Mouse (Mus musculus): ENCODE results near the gene Pde1c.

Gene Pde1c

DNA sequence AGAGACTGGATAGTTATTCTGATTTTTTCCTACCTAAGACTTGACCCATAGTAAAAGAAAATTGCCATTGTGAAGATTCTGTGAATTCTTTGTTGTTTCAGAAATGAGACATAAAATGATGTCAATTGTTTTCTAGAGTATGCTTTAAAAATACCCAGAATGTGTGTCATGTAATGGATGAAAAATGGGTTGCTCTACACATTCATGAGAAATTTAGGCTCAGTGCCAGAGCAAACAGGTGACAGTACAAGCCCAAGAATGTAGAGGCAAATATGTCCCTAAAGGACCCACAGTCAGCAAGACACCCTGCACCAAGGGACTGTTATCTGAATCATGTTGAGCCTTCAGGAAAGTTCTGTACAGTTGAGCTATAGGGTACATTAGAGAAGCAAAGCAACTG is 500.4 kb downstream of the Pde1c start:
- DNase-seq (ENCODE audit: low read depth), result no peak

DNA sequence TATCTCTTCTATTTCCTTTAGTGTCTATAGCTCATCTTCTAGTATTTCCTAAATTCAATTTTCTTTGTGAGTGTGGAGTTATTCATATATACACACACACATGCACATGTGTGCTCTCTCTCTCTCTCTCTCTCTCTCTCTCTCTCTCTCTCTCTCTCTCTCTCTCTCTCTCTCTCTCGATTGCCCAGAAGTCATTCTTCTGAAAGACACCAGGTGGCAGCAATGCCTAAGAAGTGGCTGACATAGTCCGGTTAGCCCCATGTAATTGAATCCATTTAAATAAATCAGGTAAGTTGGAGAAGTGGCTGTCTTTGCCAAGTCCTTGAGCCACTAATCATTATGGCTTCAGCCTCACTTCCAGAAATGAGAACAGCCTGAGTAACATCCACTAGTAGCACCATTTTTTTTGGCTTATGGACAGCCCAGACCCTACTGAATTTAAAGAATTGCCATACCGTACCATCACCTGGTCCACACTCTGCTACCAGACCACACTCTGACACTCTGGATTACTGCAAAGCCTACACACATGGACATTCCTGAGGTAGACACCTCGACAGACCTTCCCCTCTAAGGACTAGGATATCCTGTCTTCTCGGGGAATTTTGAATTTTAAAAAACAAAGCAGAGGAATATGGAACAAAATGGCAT is 502.1 kb downstream of the Pde1c start:
- peak; percentile 4 for DNase-seq (ENCODE audit: low read depth)

DNA sequence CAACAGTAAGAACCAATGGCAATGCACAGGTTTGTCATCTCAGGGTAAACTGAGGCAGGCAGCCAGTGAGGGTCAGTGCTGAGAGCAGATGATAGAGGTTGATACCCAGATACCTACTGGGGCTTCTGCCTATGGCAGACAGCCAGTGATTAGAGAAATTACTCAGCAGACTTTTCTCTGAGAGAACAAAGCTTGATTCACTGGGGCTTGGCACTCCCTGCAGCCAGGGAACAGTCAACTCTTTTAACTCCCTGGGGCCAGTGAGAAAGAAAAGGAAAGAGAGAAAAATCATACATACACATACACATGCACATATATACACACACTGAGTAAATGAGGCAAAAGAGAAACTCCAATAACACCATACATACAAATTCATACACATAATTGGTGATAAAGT is 505.2 kb downstream of the Pde1c start:
- no peak for DNase-seq (ENCODE audit: low read depth)

DNA sequence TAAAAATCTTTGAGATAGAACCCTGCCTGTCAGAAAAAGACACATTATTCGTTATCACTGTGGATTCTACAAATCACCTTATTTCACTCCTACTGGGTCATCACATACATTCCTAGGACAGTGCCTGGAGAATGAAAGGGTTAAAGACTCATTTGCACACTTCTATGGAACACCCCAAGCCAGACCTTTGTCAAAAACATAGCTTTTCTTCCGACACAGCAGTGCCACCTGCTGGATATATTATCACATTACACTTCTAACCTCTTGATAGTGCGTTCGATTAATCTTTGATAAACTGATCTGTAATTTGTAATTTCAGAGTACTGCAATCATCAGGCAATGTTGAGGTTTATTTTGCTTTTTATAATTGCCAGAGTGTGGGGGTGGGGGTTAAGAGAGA is 519.8 kb downstream of the Pde1c start:
- peak; percentile 15 for DNase-seq (ENCODE audit: low read depth)

DNA sequence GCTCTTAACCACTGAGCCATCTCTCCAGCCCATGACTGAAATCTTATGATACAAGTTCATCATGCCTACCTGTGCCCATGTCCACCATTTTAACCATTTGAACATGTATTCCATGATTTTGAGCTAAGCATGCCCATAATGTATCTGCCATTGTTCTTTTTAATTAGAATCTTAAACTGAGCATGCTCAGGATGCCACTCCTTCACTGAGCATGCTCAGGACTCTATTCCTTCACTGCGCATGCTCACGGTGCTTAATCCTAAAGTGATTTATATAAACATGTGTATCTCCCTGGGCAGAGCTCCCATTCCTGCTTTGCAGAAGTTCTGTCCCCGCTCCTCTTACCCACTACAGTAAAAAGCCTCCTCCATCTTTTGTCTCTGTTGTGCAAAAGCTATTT is 520.3 kb downstream of the Pde1c start:
- DNase-seq (ENCODE audit: low read depth), result no peak

DNA sequence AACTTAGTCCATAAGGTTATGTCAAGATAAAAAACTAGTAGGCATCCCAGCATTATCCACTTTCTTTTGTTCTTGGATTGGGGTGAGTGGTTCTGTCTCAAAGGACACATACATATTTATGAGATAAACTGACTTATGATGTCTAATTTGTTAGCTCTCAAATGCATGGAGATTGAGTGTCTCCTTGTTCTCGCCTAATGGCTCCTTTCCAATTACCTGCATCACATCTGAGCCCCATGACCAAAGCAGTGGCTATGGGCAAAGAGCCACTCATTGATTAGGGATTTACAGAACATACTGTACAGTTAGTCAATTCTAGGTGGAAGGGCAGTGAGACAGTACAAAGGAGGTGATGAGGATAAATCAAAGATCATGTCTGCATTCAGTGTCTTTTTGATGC is 524.2 kb downstream of the Pde1c start:
- no peak for DNase-seq (ENCODE audit: low read depth)

DNA sequence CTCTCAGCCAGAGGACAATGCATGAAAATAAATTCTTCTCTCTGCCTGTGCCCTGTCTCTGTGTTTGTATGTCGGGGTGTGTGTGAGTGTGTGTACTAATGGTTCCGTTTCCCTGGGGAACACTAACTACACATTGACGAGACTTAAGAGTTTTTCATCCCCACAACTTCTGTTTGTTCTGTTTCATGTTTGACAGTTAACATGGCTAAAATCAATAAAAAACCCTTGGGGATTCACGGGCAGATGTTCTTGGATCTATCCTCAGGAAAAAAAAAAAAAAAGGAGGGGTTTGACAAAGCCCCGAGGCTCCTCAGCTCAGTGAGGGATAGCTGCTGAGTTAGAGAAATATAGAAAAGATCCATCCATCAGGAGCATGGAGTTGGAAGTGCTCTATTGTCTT is 524.6 kb downstream of the Pde1c start:
- DNase-seq (ENCODE audit: low read depth), result no peak

DNA sequence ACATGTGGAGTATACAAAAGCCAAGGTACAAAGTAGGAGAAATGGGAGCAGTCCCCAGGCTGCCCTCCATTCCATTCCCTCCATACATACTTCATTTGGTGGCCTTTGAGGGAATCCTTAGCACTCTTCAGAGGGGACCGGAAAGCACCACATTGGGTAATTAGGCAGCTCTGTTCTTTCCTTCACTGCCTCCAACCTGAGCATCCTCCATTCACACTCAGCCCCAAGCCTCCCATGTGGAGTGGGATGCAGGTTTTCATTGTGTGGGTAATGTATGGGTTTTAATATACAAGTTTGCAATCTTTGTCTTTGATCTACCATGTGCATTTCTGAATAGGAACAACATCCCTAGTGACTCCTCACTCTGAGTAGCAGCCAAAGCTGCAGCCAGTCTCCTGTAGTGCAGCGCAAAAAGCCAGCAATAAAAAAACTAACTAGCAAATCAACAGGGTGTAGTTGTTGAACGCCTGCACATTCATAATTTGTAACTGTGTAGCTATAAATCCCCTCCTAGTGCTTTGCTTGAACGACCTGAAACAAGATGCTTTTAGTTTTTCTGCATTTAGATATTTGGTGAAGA is 529.3 kb downstream of the Pde1c start:
- no peak for DNase-seq (ENCODE audit: low read depth)

DNA sequence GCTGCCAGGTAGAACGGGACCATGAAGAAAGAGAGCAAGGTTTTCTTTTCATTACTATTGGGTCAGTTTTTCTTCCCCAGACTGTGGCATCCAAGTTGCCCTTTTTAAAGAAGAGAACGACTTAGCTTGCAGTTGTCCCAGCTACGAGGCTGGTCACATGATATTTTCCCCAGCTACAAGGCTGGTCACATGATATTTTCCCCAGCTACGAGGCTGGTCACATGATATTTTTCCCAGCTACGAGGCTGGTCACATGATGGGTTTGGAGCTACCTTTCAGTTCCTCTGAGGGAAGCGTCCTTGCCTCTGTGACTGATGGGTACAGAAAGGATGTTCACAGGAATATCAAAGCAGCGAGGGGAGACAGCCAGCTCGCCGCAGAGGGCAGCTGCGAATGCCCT is 533.8 kb downstream of the Pde1c start:
- DNase-seq (ENCODE audit: low read depth), result no peak

DNA sequence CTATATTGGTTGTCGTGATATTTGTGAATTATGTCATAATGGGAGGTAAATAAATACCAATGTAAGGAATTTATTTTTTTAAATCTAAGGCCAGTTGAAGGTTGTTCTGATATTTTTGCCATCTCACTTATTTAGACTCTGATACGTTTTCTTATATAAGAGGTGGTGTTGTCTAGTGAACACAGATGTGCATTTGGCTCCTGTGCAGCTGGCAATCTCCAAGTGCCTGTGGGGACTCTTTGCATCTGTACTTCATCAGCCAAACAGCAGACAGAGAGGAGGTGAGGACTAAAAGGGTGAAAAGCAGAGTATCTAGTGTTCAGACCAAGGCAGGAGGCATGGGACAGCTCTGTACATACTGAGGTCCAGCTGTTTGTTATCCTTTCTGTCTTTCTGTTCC is 536.7 kb downstream of the Pde1c start:
- no peak for DNase-seq (ENCODE audit: low read depth)

DNA sequence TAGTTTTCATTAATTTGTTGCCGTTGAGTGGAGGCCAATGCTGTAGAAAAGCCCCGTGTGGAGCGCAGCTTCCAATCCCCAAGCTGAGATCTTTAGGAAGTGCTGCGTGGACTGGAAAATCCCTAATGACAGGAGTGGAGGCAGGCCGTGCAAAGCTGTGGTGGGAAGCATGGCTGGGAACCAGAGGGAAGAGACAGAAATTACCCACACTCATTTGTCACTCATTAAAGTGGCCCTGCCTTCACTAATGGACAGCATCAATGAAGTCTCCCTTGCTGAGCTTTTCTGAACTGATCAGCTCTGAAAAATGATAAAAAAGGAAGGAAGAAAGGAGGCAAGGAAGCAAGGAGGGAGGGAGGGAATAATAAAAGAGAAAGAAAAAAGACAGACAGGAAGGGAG is 538.9 kb downstream of the Pde1c start:
- no peak for DNase-seq (ENCODE audit: low read depth)

DNA sequence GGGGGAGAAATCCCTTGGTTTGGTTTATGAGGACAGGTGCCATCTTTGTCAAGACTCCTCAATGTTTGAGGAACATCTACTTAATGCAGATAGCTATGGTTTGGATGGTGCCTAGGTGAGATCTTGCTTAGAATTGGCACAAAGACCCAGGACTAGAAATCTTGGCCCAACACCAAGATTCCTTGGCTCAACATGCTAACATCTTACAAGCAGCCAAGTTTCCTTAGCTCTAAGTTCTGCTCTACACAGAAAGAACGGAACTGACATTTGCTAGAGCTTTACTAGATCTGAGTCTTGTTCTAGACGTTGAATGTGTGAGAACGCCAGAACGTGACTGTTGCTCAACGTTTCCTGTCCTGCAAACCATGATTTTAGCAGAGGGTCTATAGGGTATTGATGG is 540.9 kb downstream of the Pde1c start:
- no peak for DNase-seq (ENCODE audit: low read depth)

DNA sequence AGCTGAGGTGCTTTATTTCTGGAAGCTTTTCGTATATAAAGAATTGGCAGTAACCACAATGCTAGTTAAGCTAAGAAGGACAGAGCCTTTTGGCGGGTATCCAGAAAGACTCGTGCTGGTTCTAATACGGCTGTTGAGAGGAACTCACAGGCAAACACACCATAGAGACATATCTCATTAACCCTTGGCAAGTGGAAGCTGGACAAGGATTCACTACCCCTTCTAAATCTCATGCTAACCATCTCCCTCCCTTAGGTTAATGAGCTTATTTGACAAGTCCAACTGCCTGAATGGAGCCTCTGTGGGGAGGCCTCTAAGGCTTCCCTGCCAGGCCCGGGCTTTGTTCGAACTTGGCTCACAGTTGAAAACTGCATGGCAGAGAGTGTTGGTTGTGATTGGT is 541.6 kb downstream of the Pde1c start:
- DNase-seq (ENCODE audit: low read depth), result no peak

DNA sequence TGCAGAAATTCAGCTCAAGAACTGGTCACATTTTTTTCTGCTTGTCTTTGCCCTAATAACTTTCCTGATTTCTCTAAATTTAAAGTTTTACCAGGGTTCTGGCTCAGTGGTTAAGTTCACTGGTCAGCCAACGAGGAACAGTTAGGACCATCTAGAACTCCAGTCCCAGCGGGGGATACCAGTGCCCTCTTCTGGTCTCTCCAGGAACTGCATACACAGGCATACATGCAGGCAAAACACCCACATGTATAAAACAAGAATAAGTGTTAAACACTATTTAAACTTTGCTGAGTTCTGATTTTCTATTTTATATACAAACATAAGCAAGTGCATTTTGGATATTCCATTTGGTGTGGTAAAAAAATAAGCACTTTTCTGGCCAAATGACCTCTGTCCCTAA is 543.4 kb downstream of the Pde1c start:
- no peak for DNase-seq (ENCODE audit: low read depth)

All from induced T-regulatory cell, adult 2 months (primary cell).